Mouse (Mus musculus) splenic B cell, adult 2 months (primary cell): ENCODE measurements around the gene Timp3.

Experiments used
- DNase-seq: peaks from one replicate; pipeline ENCODE4 v3.0.0-alpha.2; 2011; ENCODE audit warnings: low read depth, low spot score
- H3K27me3 ChIP-seq: 2 replicates; pipeline ENCODE4 v1.6.1; 2012; ENCODE audit warnings: mild to moderate bottlenecking, low read length, moderate library complexity, mixed read lengths; ENCODE audit not compliant: control insufficient read depth, poor library complexity, insufficient read depth, severe bottlenecking
- H3K36me3 ChIP-seq: 2 replicates; pipeline ENCODE4 v1.6.1; 2012; ENCODE audit warnings: mild to moderate bottlenecking, low read length, moderate library complexity, mixed read lengths; ENCODE audit not compliant: control insufficient read depth, poor library complexity, insufficient read depth, severe bottlenecking

Timp3 gene

GRCm38 (mm10) chr10:86304583-86304982, 4.4 kb downstream of the Timp3 start:
- Histone ChIP-seq H3K27me3 (no peaks in the 10 kb centered on the region), H3K36me3 (no peaks in the 10 kb centered on the region)
- no peak for DNase-seq

- no peak for DNase-seq
- Histone ChIP-seq H3K27me3 (no peaks in the 10 kb centered on the region), H3K36me3 (no peaks in the 10 kb centered on the region)
These were observed 7.1 kb downstream of the Timp3 start for GRCm38 (mm10) chr10:86307235-86307634.

GRCm38 (mm10) chr10:86310527-86310926, 10.4 kb downstream of the Timp3 start:
- no peaks in the 10 kb centered on the region for H3K36me3 ChIP-seq
- DNase-seq = no peak
- no peaks in the 10 kb centered on the region for H3K27me3 ChIP-seq

- no peaks in the 10 kb centered on the region for H3K27me3 ChIP-seq
- no peak for DNase-seq
These were observed 12.8 kb downstream of the Timp3 start for GRCm38 (mm10) chr10:86312976-86313375.

GRCm38 (mm10) chr10:86313448-86313847, 13.3 kb downstream of the Timp3 start:
- H3K36me3 ChIP-seq = no peaks in the 10 kb centered on the region
- DNase-seq = no peak
- no peaks in the 10 kb centered on the region for H3K27me3 ChIP-seq

More at GRCm38 (mm10) chr10:86312976-86313375, 12.8 kb downstream of the Timp3 start:
- H3K36me3 ChIP-seq = no peaks in the 10 kb centered on the region

GRCm38 (mm10) chr10:86315513-86315912, 15.3 kb downstream of the Timp3 start:
- H3K36me3 ChIP-seq = no peaks in the 10 kb centered on the region

GRCm38 (mm10) chr10:86317633-86318032, 17.5 kb downstream of the Timp3 start:
- H3K36me3 ChIP-seq = no peaks in the 10 kb centered on the region
- H3K27me3 ChIP-seq = no peaks in the 10 kb centered on the region
- no peak for DNase-seq

More at GRCm38 (mm10) chr10:86315513-86315912, 15.3 kb downstream of the Timp3 start:
- DNase-seq = no peak
- H3K27me3 ChIP-seq = no peaks in the 10 kb centered on the region

- H3K36me3 ChIP-seq = no peaks in the 10 kb centered on the region
- no peak for DNase-seq
- H3K27me3 ChIP-seq = no peaks in the 10 kb centered on the region
These were observed 18.5 kb downstream of the Timp3 start for GRCm38 (mm10) chr10:86318552-86319140.

- Histone ChIP-seq H3K36me3 (no peaks in the 10 kb centered on the region), H3K27me3 (no peaks in the 10 kb centered on the region)
- no peak for DNase-seq
These were observed 19.4 kb downstream of the Timp3 start for GRCm38 (mm10) chr10:86319526-86319925.

GRCm38 (mm10) chr10:86320204-86320603, 20.0 kb downstream of the Timp3 start:
- Histone ChIP-seq H3K27me3 (no peaks in the 10 kb centered on the region), H3K36me3 (no peaks in the 10 kb centered on the region)
- no peak for DNase-seq

- no peaks in the 10 kb centered on the region for H3K27me3 ChIP-seq
- H3K36me3 ChIP-seq = no peaks in the 10 kb centered on the region
- no peak for DNase-seq
These were observed 21.0 kb downstream of the Timp3 start for GRCm38 (mm10) chr10:86321194-86321593.

GRCm38 (mm10) chr10:86322006-86322405, 21.8 kb downstream of the Timp3 start:
- DNase-seq = no peak
- Histone ChIP-seq H3K36me3 (no peaks in the 10 kb centered on the region), H3K27me3 (no peaks in the 10 kb centered on the region)

GRCm38 (mm10) chr10:86323275-86323994, 23.3 kb downstream of the Timp3 start:
- Histone ChIP-seq H3K27me3 (no peaks in the 10 kb centered on the region), H3K36me3 (no peaks in the 10 kb centered on the region)
- DNase-seq = no peak

- no peak for DNase-seq
- H3K27me3 ChIP-seq = no peaks in the 10 kb centered on the region
- H3K36me3 ChIP-seq = no peaks in the 10 kb centered on the region
These were observed 25.1 kb downstream of the Timp3 start for GRCm38 (mm10) chr10:86325272-86325671.

GRCm38 (mm10) chr10:86328143-86328542, 28.0 kb downstream of the Timp3 start:
- Histone ChIP-seq H3K27me3 (no peaks in the 10 kb centered on the region), H3K36me3 (no peaks in the 10 kb centered on the region)

More at GRCm38 (mm10) chr10:86328143-86328542, 28.0 kb downstream of the Timp3 start:
- no peak for DNase-seq
